Mouse (Mus musculus) megakaryocyte, embryonic 14.5 days (primary cell): ENCODE measurements around the gene Awat1.

ENCODE experiments used
- FLI1 ChIP-seq: IDR thresholded peaks from 2 replicates; pipeline ENCODE4 v1.6.1; 2012; ENCODE audit warnings: low read length, inconsistent platforms, mixed read lengths
- GATA1 ChIP-seq: IDR thresholded peaks from 3 replicates; pipeline ENCODE4 v1.6.1; 2012; ENCODE audit warnings: mixed read lengths, low read length, inconsistent platforms, borderline replicate concordance

GRCm38 (mm10) chrX:100599755-100600154 is 27.7 kb downstream of the Awat1 start:
- TF ChIP-seq FLI1 (no peak), GATA1 (no peak)
